10 mouse cellular contexts compared by ENCODE assay signal in genomic region chr6:59424871-59425740, GRCm38 (mm10). TPM values are rescaled to one million over a fixed set of nuclear protein-coding genes. Genes with fewer than 3 reads are reported as not detected.
DNase-seq lines count a peak whose midpoint lies in the region; ATAC-seq and TF ChIP-seq lines count a peak whose summit lies in the region.
"Had no signal": no experiment of that assay in that cellular context is flagged by ENCODE, and none has a peak within 500 bp of the region (broad histone marks: within the 10 kb centered on the region; RNA-seq: fewer than 3 reads in every experiment).

No protein-coding gene starts in this region.

- no peaks in the 10 kb centered on the region for H3K36me3 ChIP-seq in heart, embryonic 16.5 days (ENCODE audit: control insufficient read depth, insufficient read depth)
- no peaks in the 10 kb centered on the region for H3K36me3 ChIP-seq in lung, postnatal 0 days (ENCODE audit: insufficient read depth, low read length)

- 68% methylated on average over 10 of the region's 10 CpGs for WGBS in heart, embryonic 16.5 days
- WGBS in lung, postnatal 0 days: 40% methylated on average over 10 of the region's 10 CpGs

- peak; percentile 83 for TF ChIP-seq EP300 in lung, postnatal 0 days (IDR thresholded peaks at IDR 0.05)

- H3K9ac ChIP-seq in heart, embryonic 16.5 days (ENCODE audit: low read length): no peak overlapping the region
- H3K9ac ChIP-seq in lung, postnatal 0 days (replicated peaks; ENCODE audit: low read depth): peak overlapping the region; percentile 65; the same call in 1 of the 2 replicates

- no peak for DNase-seq in heart, adult 9 months (ENCODE audit: low spot score in 2 of 2)
- DNase-seq in CD4-positive, CD25-positive, alpha-beta regulatory T cell, adult 2 months (ENCODE audit: low read depth, low spot score): peak; percentile 25
- DNase-seq in brain, embryonic 14.5 days (ENCODE audit: low read depth): peak; percentile 5
- peak; percentile 85 for DNase-seq in lung, postnatal 0 days (ENCODE audit: low spot score)
- DNase-seq in adrenal gland, adult 18-20 months (ENCODE audit: low spot score in 2 of 2): no peak
- no peak for DNase-seq in right cerebral cortex, postnatal 36 days (ENCODE audit: low spot score in 2 of 2)
- DNase-seq: kidney, adult 2 months had no signal

- H3K4me3 ChIP-seq in heart, embryonic 16.5 days (ENCODE audit: low read length): peak overlapping the region; percentile 53
- peak overlapping the region; percentile 56 for H3K4me3 ChIP-seq in lung, postnatal 0 days (ENCODE audit: low read depth, low read length)

- peak overlapping the region; percentile 76; the same call in 1 of the 2 replicates for H3K4me2 ChIP-seq in heart, embryonic 16.5 days (ENCODE audit: low read depth, low read length)
- H3K4me2 ChIP-seq in lung, postnatal 0 days (replicated peaks; ENCODE audit: low read depth, low read length): peak overlapping the region; percentile 76

- TF ChIP-seq CTCF in brain, embryonic 14.5 days (IDR thresholded peaks at IDR 0.05; ENCODE audit: borderline replicate concordance, extremely low read depth, insufficient read depth, insufficient read length): no peak
- no peak for TF ChIP-seq CTCF in lung, postnatal 0 days (IDR thresholded peaks at IDR 0.05)

- TF ChIP-seq POLR2A in brain, embryonic 14.5 days (IDR thresholded peaks at IDR 0.05; ENCODE audit: borderline replicate concordance, extremely low read depth, insufficient read depth, insufficient read length, poor library complexity, severe bottlenecking): no peak

- peaks cover 8% of the 10 kb centered on the region for H3K4me1 ChIP-seq in heart, embryonic 16.5 days (ENCODE audit: control insufficient read depth, insufficient read depth, low read length)
- H3K4me1 ChIP-seq in lung, postnatal 0 days (ENCODE audit: insufficient read depth, low read depth, low read length): peaks cover 8% of the 10 kb centered on the region; the same call in 1 of the 2 replicates

- peak overlapping the region; percentile 17; the same call in 1 of the 2 replicates for H3K27ac ChIP-seq in heart, embryonic 16.5 days (ENCODE audit: low read length)
- H3K27ac ChIP-seq in lung, postnatal 0 days (ENCODE audit: low read length): peak overlapping the region; percentile 89

- no peaks in the 10 kb centered on the region for H3K9me3 ChIP-seq in heart, embryonic 16.5 days (replicated peaks; ENCODE audit: control insufficient read depth, low read length)
- no peaks in the 10 kb centered on the region for H3K9me3 ChIP-seq in lung, postnatal 0 days (ENCODE audit: low read length)

- no peak for ATAC-seq in heart, embryonic 16.5 days (replicated peaks; ENCODE audit: extremely low read depth, insufficient read depth, low FRiP score)
- ATAC-seq in lung, postnatal 0 days: peak; percentile 64
- no peak for ATAC-seq in frontal cortex, adult (ENCODE audit: low TSS enrichment)

- H3K27me3 ChIP-seq in heart, embryonic 16.5 days (ENCODE audit: control insufficient read depth, insufficient read depth, low read length): no peaks in the 10 kb centered on the region
- no peaks in the 10 kb centered on the region for H3K27me3 ChIP-seq in lung, postnatal 0 days (replicated peaks; ENCODE audit: insufficient read depth, low read length)
- H3K27me3 ChIP-seq: Patski had no signal

RNA-seq across cellular contexts. Expression of gene Gprin3, which starts 1.0 kb away (rescaled TPM):
- polyA plus RNA-seq in heart, embryonic 16.5 days (2015; fragmentation: Nextera tagmentation; extraction: Ambion mirVana): 2.8 and 3.3 TPM in 2 replicates
- 0.69 and 1.5 TPM in 2 replicates for polyA plus RNA-seq in brain, embryonic 14.5 days (2012; rRNA removed)
- polyA plus RNA-seq in lung, postnatal 0 days (2015; fragmentation: Nextera tagmentation; extraction: Ambion mirVana): 10.8 and 11.2 TPM in 2 replicates
- total RNA-seq in adrenal gland, adult 18-20 months (2021): 1 to 10 TPM; 1.4 to 1.9 TPM

Comparison
In these comparisons a context has a peak if more than half of its experiments do, and no peak if none do; other contexts are left out.
1. DNase-seq: peak in CD4-positive, CD25-positive, alpha-beta regulatory T cell, adult 2 months (single experiment), brain, embryonic 14.5 days (single experiment) and lung, postnatal 0 days (single experiment); none in heart, adult 9 months (0 of 2), adrenal gland, adult 18-20 months (0 of 2) and right cerebral cortex, postnatal 36 days (0 of 2).